Mouse (Mus musculus) cerebellum, adult 9-10 months (tissue): ENCODE data around the gene Nxt1.

Experiments used
- DNase-seq: peaks from one replicate; pipeline ENCODE4 v3.0.0; 2022

Nxt1 gene

DNA sequence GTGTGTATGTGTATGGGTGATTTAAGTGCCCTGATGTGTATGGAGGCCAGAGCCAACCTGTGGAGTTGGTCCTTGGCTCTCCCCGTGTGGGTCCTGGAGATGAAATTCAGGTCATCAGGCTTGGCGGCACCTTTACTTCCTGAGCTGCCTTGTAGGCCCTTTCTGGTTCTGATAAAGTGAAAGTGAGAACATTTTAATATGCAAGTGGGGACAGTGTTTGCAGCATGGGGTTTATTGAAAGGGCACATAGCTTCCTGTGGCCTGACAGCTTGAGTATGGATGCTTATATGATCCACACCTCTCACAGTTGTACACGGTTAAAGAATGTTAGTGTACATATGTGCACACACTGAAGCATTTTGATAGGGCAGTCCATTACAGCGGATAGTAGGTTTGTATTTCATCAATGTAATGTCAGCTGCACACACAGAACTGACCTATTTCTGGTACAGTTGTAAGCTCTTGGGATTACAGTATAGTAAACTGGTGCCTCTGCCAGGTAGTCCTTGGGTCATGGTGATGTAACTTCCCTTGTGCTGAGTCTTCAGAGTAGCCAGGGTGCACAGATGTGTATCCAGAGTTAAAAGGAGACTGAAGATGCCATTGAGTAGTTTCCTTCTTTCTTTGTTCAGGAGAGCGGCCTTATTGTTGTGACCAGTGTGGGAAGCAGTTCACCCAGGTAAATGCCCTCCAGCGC, 17.2 kb downstream of the Nxt1 start:
- no peak for DNase-seq

DNA sequence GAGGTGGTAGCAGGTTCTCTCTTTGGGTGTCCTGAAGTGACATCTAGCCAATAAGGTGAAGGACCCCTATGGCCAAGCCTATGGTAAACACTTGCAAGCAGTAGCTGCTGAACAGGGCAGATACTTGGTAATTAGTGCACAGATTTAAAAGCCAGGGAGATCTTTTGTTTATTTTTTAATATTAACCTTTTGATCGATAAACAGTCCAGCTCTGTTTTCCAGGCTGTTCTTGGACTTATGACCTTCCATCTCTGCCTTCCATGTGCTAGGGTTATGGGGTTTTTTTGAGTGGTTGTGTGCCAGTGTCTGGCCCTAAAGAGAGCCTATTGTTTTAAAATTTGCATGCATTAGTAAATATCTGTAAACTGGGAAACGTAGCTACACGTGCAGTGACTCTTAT, 17.9 kb downstream of the Nxt1 start:
- no peak for DNase-seq

DNA sequence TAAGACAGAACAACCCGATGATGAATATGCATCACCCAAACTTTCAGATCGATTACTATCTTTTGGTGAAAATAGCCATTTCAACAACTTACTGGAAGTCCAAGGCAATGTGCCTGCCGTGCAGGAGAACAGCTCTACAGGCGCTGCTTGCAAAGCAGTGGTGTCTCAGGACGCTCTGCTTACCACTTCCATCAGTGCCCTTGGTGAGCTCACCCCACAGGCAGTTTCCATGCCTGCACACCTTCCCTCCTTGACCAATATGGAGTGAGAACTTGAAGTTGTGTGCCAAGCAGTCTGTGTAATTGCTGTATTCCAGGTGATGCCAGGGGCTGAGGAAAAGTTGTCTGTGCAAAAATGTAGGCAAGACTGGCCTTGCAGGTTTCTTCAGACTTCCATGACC, 18.4 kb downstream of the Nxt1 start:
- no peak for DNase-seq

DNA sequence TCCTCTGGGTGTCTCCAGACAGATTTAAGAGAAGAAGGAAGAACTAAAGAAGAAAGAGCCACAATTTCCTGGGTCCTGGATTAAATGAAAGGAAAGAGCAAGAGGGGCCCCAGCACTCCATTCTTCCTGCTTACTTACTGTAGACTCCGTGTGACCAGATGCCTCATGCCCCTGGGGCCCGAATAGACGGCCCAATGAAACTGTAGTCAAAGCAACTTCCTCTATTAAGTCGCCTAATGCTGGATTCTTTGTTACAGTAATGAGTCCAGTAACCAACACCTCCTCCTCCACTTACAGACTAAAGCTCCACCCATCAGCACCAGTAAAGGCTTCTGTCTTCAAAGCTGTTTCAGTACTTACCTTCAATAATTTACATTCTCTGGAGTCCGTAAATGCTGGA, 26.2 kb downstream of the Nxt1 start:
- DNase-seq = no peak

DNA sequence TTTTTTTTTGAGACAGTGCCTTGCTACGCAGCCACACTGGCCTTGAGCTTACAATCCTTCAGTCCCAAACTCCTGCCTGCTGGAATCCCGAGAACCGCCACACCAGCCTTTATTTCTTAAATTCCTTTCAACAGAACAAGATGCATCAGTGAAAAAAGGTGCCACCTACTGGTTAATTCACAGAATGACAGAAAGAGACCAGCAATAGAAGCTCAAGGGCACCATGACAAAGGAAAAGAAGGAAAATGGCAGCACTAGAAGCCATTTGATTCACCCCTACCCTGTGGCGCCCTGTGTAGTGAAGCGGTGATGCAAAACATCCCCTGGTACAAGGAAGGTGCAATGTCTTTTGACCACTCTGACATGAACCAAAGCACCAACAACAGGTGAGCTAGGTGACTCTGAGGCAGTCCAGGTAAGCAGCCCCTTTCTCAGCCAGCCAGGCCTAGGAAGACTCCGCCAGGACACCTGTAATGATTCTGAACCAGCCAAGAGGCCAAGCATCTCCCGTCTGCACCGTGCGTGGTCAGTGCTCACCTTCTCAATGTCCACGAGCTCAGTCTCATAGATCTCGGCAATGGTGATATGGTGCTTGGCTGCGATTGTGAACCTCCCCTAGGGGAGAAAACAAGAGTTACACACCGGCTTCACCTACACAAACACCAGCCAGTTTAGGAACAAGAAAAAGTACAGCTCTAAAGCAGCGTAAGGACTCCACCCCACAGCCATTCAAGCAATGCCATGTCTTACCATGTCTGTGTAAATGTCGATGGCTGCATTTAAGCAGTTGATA, 34.2 kb downstream of the Nxt1 start:
- DNase-seq = peak; percentile 65

DNA sequence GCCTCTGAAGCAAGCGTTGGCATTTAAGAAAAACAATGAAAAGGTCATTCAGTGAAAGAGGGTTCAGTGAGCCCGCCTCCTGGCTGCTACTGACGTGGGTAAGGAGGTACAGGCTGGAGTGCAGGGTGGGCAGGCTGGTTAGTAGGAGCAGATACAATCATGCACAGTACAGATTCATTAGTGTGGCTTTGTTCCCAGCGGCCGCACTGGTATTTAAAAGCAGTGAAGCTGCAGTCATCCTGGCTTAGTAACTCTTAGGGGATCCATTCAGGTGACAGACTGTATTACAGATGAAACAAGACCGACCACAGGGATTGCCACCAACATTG, 34.8 kb downstream of the Nxt1 start:
- no peak for DNase-seq

DNA sequence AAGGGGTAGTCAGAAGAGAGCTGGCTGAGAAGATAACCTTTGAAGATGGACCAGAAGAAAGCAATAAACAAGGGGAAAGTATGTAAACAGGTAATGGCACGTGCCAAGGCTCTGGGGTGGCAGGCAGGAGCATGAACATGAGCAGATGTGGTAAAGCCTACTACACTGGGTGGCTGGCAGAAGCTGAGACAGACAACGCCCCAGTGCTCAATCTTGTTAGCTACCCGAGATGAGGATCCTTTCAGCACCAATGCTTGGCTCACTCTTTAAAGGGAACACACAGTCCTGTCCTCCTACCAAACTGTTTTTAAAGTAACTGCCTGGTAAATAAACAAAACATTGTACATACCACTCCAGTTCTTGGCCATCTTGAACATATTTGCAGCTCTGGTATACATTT, 39.9 kb downstream of the Nxt1 start:
- no peak for DNase-seq

DNA sequence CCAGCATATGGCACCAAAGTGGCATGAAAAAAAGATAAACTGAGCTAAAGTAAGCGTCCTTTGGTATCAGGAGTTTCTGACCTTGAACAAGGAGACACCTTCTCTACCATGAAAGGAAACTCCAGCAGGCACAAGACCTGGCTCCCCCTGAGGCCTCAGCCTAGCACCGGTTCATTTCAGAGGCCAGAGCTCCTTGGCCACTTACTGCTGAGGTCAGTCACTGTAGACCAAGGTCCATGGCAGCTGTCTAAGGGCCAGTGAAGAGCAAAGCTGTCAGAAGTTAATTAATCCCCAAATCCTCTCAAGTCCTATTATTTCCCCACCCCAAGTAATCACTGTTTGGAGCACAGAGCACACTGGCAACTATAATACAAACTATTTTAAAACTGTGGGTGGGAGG, 44.7 kb downstream of the Nxt1 start:
- no peak for DNase-seq

DNA sequence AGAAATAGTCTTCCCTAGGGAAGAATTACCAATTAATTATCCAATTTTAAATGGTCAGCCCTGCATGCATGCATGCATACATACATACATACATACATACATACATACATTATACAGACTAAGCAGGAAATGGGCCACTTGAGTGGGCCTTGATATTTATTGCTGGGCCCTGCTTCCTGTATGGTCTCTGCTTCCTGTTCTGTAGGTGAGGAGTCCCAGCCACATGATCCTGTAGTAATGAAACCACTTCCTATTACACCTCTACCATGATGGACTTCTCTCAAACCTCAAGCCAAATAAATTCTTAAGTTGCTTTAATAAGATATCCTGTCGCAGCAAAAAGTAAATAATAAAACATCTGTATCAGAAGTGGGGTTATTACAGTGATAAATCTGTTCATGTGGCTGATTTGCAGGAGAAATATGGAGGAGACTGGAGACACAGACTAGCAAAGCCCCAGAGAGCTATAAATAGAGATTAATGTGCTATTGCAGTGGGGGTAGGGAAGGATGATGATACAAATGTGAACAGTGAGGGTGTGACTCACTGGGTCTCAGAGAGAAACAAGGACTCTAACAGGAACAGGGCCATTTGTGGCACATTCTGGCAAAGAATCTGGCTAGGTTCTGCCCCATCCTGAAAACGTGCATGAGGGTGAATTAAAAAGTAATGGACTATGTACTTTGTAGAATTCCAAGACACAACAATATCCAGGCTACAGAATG, 47.0 kb downstream of the Nxt1 start:
- no peak for DNase-seq
